Mouse (Mus musculus) kidney, postnatal 0 days (tissue): ENCODE measurements around the gene Gm20905. TPM values are rescaled to one million over a fixed set of nuclear protein-coding genes. Genes with fewer than 3 reads are reported as not detected.
"Not testable (repeated sequence)": the region's sequence is repeated elsewhere in the genome, so short reads cannot be mapped to it uniquely, and the experiment has no call there.

Experiments used
- ATAC-seq: fragments of 200-750 bp; cut with Nextera tagmentation; replicated peaks from 2 replicates; pipeline ENCODE4 v1.8.0; 2017; ENCODE audit warnings: low read depth, moderate number of reproducible peaks, moderate TSS enrichment, moderate library complexity; ENCODE audit not compliant: low FRiP score
- DNase-seq: peaks from one replicate; pipeline ENCODE4 v3.0.0-alpha.2; 2016; ENCODE audit warnings: low spot score
- H3K27ac ChIP-seq: fragments of 300-500 bp; sonication (generic); 2 replicates; pipeline ENCODE4 v1.5.1; 2014; ENCODE audit warnings: mild to moderate bottlenecking
- H3K27me3 ChIP-seq: fragments of 300-500 bp; sonication (generic); 2 replicates; pipeline ENCODE4 v1.6.1; 2014; ENCODE audit warnings: low read length, mixed read lengths; ENCODE audit not compliant: insufficient read depth
- H3K36me3 ChIP-seq: fragments of 300-500 bp; sonication (generic); 2 replicates; pipeline ENCODE4 v1.6.1; 2014; ENCODE audit warnings: low read length, mixed read lengths; ENCODE audit not compliant: insufficient read depth
- H3K4me1 ChIP-seq: fragments of 300-500 bp; sonication (generic); replicated peaks from 2 replicates; pipeline ENCODE4 v1.6.1; 2014; ENCODE audit warnings: antibody characterized with exemption, low read length, mixed read lengths; ENCODE audit not compliant: insufficient read depth
- H3K4me2 ChIP-seq: fragments of 300-500 bp; sonication (generic); 2 replicates; pipeline ENCODE4 v1.6.1; 2014; ENCODE audit warnings: mild to moderate bottlenecking, low read length, moderate library complexity, mixed read lengths
- H3K4me3 ChIP-seq: fragments of 300-500 bp; sonication (generic); replicated peaks from 2 replicates; pipeline ENCODE4 v1.5.1; 2014; ENCODE audit warnings: low read depth, low read length
- H3K9ac ChIP-seq: fragments of 300-500 bp; sonication (generic); 2 replicates; pipeline ENCODE4 v1.6.1; 2014; ENCODE audit warnings: low read depth, low read length
- H3K9me3 ChIP-seq: fragments of 300-500 bp; sonication (generic); replicated peaks from 2 replicates; pipeline ENCODE4 v1.6.1; 2016; ENCODE audit warnings: low read length, inconsistent platforms, mixed read lengths
- WGBS: fragments of 180-500 bp; shearing (Covaris S2); extraction: QIAGEN DNeasy Blood & Tissue Kit; methylation state at CpG from one replicate; pipeline ENCODE4 v1.1.7; 2014; 5-methylcytosine and 5-hydroxymethylcytosine counted together
- polyA plus RNA-seq: library from polyadenylated mRNA; unstranded; fragments of >200 nt; fragmentation: Nextera tagmentation; extraction: Ambion mirVana; gene quantifications from 2 replicates; pipeline ENCODE4 v1.2.1, GENCODE M21; 2015

Gene Gm20905
- not detected in 2 replicates for polyA plus RNA-seq

DNA sequence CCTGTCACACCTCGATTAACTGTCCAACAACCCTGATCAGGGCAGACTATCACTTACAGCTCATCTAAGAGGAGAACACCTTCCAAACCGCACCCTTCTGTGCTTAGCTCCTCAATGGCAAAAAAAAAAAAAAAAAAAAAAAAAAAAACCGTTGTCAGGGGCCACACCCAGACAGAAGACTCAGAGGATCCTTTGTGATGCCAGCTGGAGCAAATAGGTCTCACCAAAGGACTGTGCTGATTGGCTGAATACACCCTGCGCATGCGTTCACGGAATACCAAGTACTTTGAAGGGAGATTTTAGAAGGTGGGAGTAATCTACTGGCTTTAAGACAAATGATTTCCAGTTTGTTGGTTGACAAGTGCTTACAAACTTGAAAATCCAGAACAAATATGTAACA, at the start of gene Gm20905:
Gm20905 (minus strand) TSS at position 101 of the 400 bp plus-strand sequence.
- ATAC-seq, H3K36me3 ChIP-seq: not testable (repeated sequence)

More for the DNA sequence above, at the start of gene Gm20905:
- not testable (repeated sequence) for H3K9ac ChIP-seq, H3K4me1 ChIP-seq, H3K4me2 ChIP-seq, DNase-seq, H3K9me3 ChIP-seq, H3K27ac ChIP-seq, H3K27me3 ChIP-seq, H3K4me3 ChIP-seq
- WGBS, result no CpG with 5 or more reads among the region's 6 CpGs
